Mouse (Mus musculus) limb, embryonic 10.5 days (tissue): ENCODE measurements around the gene Uspl1. TPM values are rescaled to one million over a fixed set of nuclear protein-coding genes. Genes with fewer than 3 reads are reported as not detected.
A peak's percentile ranks its signal among the peaks of the same experiment; 100 is the strongest.

ENCODE experiments used
- DNase-seq: peaks from one replicate; pipeline ENCODE4 v3.0.0-alpha.2; 2017; ENCODE audit warnings: low spot score
- H3K27ac ChIP-seq: fragments of 300-500 bp; sonication (generic); 2 replicates; pipeline ENCODE4 v1.5.1; 2016; ENCODE audit warnings: mild to moderate bottlenecking
- H3K27me3 ChIP-seq: fragments of 300-500 bp; sonication (generic); 2 replicates; pipeline ENCODE4 v1.6.1; 2016; ENCODE audit warnings: low read depth, mild to moderate bottlenecking; ENCODE audit not compliant: poor library complexity, severe bottlenecking
- H3K36me3 ChIP-seq: fragments of 300-500 bp; sonication (generic); 2 replicates; pipeline ENCODE4 v1.6.1; 2016; ENCODE audit warnings: mild to moderate bottlenecking, moderate library complexity
- H3K4me1 ChIP-seq: fragments of 300-500 bp; sonication (generic); 2 replicates; pipeline ENCODE4 v1.6.1; 2016
- H3K4me3 ChIP-seq: fragments of 300-500 bp; sonication (generic); 2 replicates; pipeline ENCODE4 v1.5.1; 2016; ENCODE audit warnings: mild to moderate bottlenecking, moderate library complexity
- H3K9me3 ChIP-seq: fragments of 300-500 bp; sonication (generic); replicated peaks from 2 replicates; pipeline ENCODE4 v1.6.1; 2016; ENCODE audit warnings: mild to moderate bottlenecking
- WGBS: fragments of 180-500 bp; shearing (Covaris S2); methylation state at CpG from one replicate; pipeline ENCODE4 v1.1.7; 2016; 5-methylcytosine and 5-hydroxymethylcytosine counted together
- polyA plus RNA-seq: library from polyadenylated mRNA; unstranded; fragments of >200 nt; fragmentation: Nextera tagmentation; extraction: Ambion mirVana; gene quantifications from 2 replicates; pipeline ENCODE4 v1.2.1, GENCODE M21; 2016

Gene Uspl1
- polyA plus RNA-seq, 1 experiment from 2014 or later, result 72.9 TPM

- no peaks in the 10 kb centered on the region for H3K9me3 ChIP-seq
- peak; percentile 99 for DNase-seq
- peak overlapping the region; percentile 62 for H3K4me3 ChIP-seq
- no peaks in the 10 kb centered on the region for H3K36me3 ChIP-seq
- H3K27ac ChIP-seq, result peak overlapping the region; percentile 89
- peaks cover 21% of the 10 kb centered on the region for H3K4me1 ChIP-seq
- H3K27me3 ChIP-seq, result no peaks in the 10 kb centered on the region
- 3% methylated on average over 55 of the region's 55 CpGs for WGBS
Measured at GRCm38 (mm10) chr5:149228700-149229618, 44.8 kb downstream of the Uspl1 start.

DNA sequence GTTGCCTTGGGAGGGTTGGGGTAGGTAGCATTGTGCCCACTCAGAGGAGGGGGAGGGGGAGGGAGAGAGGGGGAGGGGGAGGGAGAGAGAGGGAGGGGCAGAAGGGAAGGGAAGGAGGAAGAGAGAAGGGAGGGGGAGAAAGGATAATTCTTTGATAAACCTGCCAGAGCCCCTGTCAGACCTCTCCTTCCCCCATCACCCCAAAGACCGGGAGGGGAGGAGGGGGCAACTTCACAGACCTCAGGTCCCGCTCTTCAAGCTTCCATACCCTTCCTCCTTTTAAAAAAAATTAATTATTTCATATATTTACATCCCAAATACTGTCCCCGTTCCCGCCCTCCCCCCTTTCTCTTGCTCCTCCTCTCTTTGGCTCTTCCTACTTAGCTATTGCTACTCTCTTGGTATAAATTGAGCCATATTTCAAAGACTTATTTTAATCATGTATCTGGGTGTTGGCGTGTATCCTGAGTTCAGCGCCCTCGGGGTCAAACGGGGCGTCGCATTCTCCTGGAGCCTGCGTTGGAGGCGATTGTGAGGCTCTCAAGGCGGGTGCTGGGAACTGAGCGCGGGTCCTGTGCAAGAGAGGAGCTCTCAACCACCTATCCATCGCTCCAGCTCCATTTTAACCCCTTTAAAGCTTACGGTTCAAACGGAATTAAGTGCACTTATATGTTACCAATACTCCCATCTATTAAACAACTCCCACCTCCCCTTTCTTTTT, 45.6 kb downstream of the Uspl1 start:
- Histone ChIP-seq H3K36me3 (no peaks in the 10 kb centered on the region), H3K27me3 (no peaks in the 10 kb centered on the region), H3K27ac (peak overlapping the region; percentile 89), H3K4me1 (peaks cover 13% of the 10 kb centered on the region), H3K9me3 (no peaks in the 10 kb centered on the region), H3K4me3 (peak overlapping the region; percentile 62)
- 70% methylated on average over 18 of the region's 18 CpGs for WGBS
- no peak for DNase-seq

DNA sequence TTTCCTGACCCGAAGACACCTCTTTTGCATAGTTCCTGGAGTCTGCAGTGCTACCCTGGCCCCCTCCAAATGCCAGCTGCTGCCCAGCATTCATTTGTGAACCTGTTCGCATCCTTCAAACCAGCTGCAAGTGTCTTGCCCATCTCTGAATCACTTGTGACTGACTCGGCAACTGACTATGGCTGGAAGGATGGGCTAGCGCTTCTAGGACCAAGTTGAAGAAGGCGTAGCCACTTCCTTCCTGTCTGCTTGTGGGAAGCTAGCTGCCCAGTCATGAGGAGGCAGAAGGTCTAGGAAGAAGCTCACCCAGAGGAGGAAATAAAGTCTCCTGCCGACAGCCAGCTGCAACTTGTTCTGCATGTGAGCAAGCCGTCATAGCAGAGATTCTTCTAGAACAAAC, 50.9 kb downstream of the Uspl1 start:
- no peak overlapping the region for H3K4me3 ChIP-seq
- DNase-seq, result no peak
- H3K36me3 ChIP-seq, result no peaks in the 10 kb centered on the region
- H3K9me3 ChIP-seq, result no peaks in the 10 kb centered on the region
- H3K4me1 ChIP-seq, result peaks cover 8% of the 10 kb centered on the region; the same call in 1 of the 2 replicates
- H3K27me3 ChIP-seq, result no peaks in the 10 kb centered on the region
- 85% methylated on average over 7 of the region's 7 CpGs for WGBS
- no peak overlapping the region for H3K27ac ChIP-seq

GRCm38 (mm10) chr5:149237221-149237950, 53.2 kb downstream of the Uspl1 start:
- H3K27ac ChIP-seq, result no peak overlapping the region
- H3K27me3 ChIP-seq, result no peaks in the 10 kb centered on the region
- 91% methylated on average over 24 of the region's 24 CpGs for WGBS
- H3K4me3 ChIP-seq, result no peak overlapping the region
- 0 out of 2 replicates have a peak, but pooled peaks cover 2% of the 10 kb centered on the region for H3K9me3 ChIP-seq
- no peaks in the 10 kb centered on the region for H3K36me3 ChIP-seq
- no peak for DNase-seq
- H3K4me1 ChIP-seq, result peaks cover 8% of the 10 kb centered on the region; the same call in 1 of the 2 replicates

GRCm38 (mm10) chr5:149242467-149242866, 58.3 kb downstream of the Uspl1 start:
- Histone ChIP-seq H3K4me1 (peaks cover 18% of the 10 kb centered on the region), H3K36me3 (no peaks in the 10 kb centered on the region), H3K4me3 (no peak overlapping the region), H3K27me3 (no peaks in the 10 kb centered on the region), H3K27ac (no peak overlapping the region), H3K9me3 (0 out of 2 replicates have a peak, but pooled peaks cover 2% of the 10 kb centered on the region)
- WGBS, result 98% methylated on average over 5 of the region's 5 CpGs
- DNase-seq, result no peak

DNA sequence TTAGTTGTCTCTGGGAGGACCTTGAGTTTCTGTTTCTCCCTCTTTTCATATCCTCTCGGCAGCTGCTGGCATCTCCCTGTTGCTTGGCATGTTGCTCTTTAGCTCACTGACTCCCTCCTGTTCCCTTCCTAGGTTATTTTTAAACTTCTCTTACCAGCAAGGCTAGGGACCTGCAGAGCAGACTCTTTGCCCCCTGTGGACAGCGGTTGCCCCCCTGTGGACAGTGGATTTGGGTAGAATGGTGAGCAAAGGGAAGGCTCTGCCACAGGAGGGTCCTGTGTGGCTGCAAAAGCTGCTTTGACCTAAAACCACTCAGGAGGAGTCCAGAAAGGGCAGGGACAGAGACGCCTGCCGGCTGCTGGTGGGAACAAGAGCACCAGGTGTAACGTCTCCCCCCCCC, 58.9 kb downstream of the Uspl1 start:
- no peak for DNase-seq

GRCm38 (mm10) chr5:149245391-149245964, 61.3 kb downstream of the Uspl1 start:
- H3K4me1 ChIP-seq, result peaks cover 21% of the 10 kb centered on the region
- no peaks in the 10 kb centered on the region for H3K27me3 ChIP-seq
- 53% methylated on average over 9 of the region's 9 CpGs for WGBS
- no peak for DNase-seq
- H3K9me3 ChIP-seq, result 0 out of 2 replicates have a peak, but pooled peaks cover 2% of the 10 kb centered on the region
- peak overlapping the region; percentile 69; the same call in 1 of the 2 replicates for H3K27ac ChIP-seq
- no peaks in the 10 kb centered on the region for H3K36me3 ChIP-seq
- H3K4me3 ChIP-seq, result peak overlapping the region; percentile 31

More for the DNA sequence above, 58.9 kb downstream of the Uspl1 start:
- WGBS, result 46% methylated on average over 5 of the region's 5 CpGs
- Histone ChIP-seq H3K4me1 (peaks cover 21% of the 10 kb centered on the region), H3K36me3 (no peaks in the 10 kb centered on the region), H3K27me3 (no peaks in the 10 kb centered on the region), H3K9me3 (0 out of 2 replicates have a peak, but pooled peaks cover 2% of the 10 kb centered on the region), H3K27ac (no peak overlapping the region), H3K4me3 (no peak overlapping the region)

GRCm38 (mm10) chr5:149245965-149246470, 61.9 kb downstream of the Uspl1 start:
- Histone ChIP-seq H3K9me3 (0 out of 2 replicates have a peak, but pooled peaks cover 1% of the 10 kb centered on the region), H3K36me3 (no peaks in the 10 kb centered on the region), H3K4me3 (peak overlapping the region; percentile 31), H3K4me1 (peaks cover 21% of the 10 kb centered on the region), H3K27ac (peak overlapping the region; percentile 69), H3K27me3 (no peaks in the 10 kb centered on the region)
- DNase-seq, result peak; percentile 43
- 16% methylated on average over 16 of the region's 16 CpGs for WGBS

- 54% methylated on average over 20 of the region's 20 CpGs for WGBS
- Histone ChIP-seq H3K4me3 (no peak overlapping the region), H3K4me1 (peaks cover 21% of the 10 kb centered on the region), H3K27me3 (no peaks in the 10 kb centered on the region), H3K36me3 (no peaks in the 10 kb centered on the region), H3K27ac (no peak overlapping the region), H3K9me3 (no peaks in the 10 kb centered on the region)
- DNase-seq, result no peak
Measured at GRCm38 (mm10) chr5:149247047-149247904, 63.1 kb downstream of the Uspl1 start.

DNA sequence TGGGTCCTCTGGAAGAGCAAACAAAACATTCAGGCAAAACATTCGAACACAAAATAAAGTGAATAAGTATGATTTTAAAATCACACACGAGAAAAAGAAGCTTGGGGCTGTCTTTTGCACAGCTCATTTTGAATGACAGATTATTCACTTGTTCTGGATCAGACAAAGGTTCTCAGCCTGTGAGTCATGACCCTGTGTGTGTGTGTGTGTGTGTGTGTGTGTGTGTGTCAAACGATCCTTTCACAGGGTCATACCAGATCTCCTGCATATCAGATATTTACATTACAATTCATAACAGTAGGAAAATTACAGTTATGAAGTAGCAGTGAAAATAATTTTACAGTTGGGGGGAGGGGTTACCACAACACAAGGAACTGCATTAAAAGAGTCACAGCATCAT, 68.2 kb downstream of the Uspl1 start:
- H3K27me3 ChIP-seq, result no peaks in the 10 kb centered on the region
- no peak overlapping the region for H3K27ac ChIP-seq
- no peaks in the 10 kb centered on the region for H3K36me3 ChIP-seq
- H3K4me1 ChIP-seq, result peaks cover 5% of the 10 kb centered on the region
- H3K9me3 ChIP-seq, result no peaks in the 10 kb centered on the region
- DNase-seq, result no peak
- no peak overlapping the region for H3K4me3 ChIP-seq
- WGBS, result 90% methylated on average over 3 of the region's 3 CpGs

- H3K36me3 ChIP-seq, result no peaks in the 10 kb centered on the region
- no peak for DNase-seq
- H3K4me1 ChIP-seq, result peaks cover 10% of the 10 kb centered on the region
- no peak overlapping the region for H3K27ac ChIP-seq
- no peaks in the 10 kb centered on the region for H3K9me3 ChIP-seq
- H3K27me3 ChIP-seq, result no peaks in the 10 kb centered on the region
- H3K4me3 ChIP-seq, result no peak overlapping the region
- 67% methylated on average over 2 of the region's 2 CpGs for WGBS
Measured at GRCm38 (mm10) chr5:149253491-149253890, 69.3 kb downstream of the Uspl1 start.
